Mouse (Mus musculus) brain, embryonic 14.5 days (tissue): ENCODE measurements at regions not wholly inside any gene's neighbourhood (a gene's known extent, or its start where the extent isn't known, plus 50 kb on each side); places are given as distances from the start of the nearest gene placed in this dataset.

Experiments used
- CTCF ChIP-seq: fragments of 200-500 bp; IDR thresholded peaks from 2 replicates; pipeline ENCODE4 v1.5.1; 2012; ENCODE audit warnings: inconsistent platforms, mild to moderate bottlenecking, moderate library complexity, borderline replicate concordance; ENCODE audit not compliant: insufficient read depth, insufficient read length; ENCODE audit errors: extremely low read depth
- POLR2A ChIP-seq: fragments of 200-500 bp; IDR thresholded peaks from 2 replicates; pipeline ENCODE4 v1.6.1; 2012; ENCODE audit warnings: mild to moderate bottlenecking, inconsistent platforms, borderline replicate concordance; ENCODE audit not compliant: poor library complexity, insufficient read depth, insufficient read length, severe bottlenecking; ENCODE audit errors: extremely low read depth

DNA sequence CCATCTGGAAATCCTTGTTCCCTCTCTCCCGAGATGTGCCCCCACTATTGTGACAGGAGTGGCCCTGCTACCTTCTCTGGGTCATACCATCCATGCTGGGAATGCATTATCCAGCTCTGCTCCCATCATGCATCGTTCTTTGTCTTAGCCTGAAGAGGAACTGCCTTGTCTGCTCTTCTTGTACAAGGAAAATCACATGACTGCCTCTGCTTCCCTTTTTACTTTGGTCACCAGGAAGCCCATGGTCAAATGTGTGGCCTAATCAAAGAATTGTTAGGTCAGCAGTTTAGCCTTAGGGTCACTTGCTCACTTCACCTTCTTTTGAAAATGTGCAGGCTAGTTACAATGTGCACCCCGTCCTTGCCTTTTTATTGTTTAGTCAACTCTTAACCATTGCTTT lies 95.5 kb downstream of the Maf start:
- TF ChIP-seq CTCF, result no peak
- no peak for TF ChIP-seq POLR2A
